Mouse (Mus musculus): Measurements from ENCODE around the gene Klhl29.

Klhl29 gene

GRCm38 (mm10) chr12:5108613-5109012 lies 266.9 kb downstream of the Klhl29 start:
- DNase-seq, result no peak

- no peak for DNase-seq
Observed at GRCm38 (mm10) chr12:5107795-5108194, 267.7 kb downstream of the Klhl29 start.

- peak; percentile 50 to 57 for DNase-seq
Observed at GRCm38 (mm10) chr12:5104422-5105052, 270.9 kb downstream of the Klhl29 start.

- peak; percentile 36 to 62 for DNase-seq
Observed at GRCm38 (mm10) chr12:5101411-5102024, 274.0 kb downstream of the Klhl29 start.

- no peak for DNase-seq
Observed at GRCm38 (mm10) chr12:5099572-5099971, 275.9 kb downstream of the Klhl29 start.

- no peak for DNase-seq
Observed at GRCm38 (mm10) chr12:5088639-5089038, 286.8 kb downstream of the Klhl29 start.

- DNase-seq, result peak; percentile 67 to 78
Observed at GRCm38 (mm10) chr12:5087787-5088519, 287.5 kb downstream of the Klhl29 start.

GRCm38 (mm10) chr12:5084714-5085113 lies 290.8 kb downstream of the Klhl29 start:
- no peak for DNase-seq

- DNase-seq, result no peak
Observed at GRCm38 (mm10) chr12:5081480-5081879, 294.0 kb downstream of the Klhl29 start.

- no peak for DNase-seq
Observed at GRCm38 (mm10) chr12:5073191-5073590, 302.3 kb downstream of the Klhl29 start.

GRCm38 (mm10) chr12:5070131-5070530 lies 305.4 kb downstream of the Klhl29 start:
- DNase-seq, result no peak

GRCm38 (mm10) chr12:5067590-5067989 lies 307.9 kb downstream of the Klhl29 start:
- no peak for DNase-seq

- no peak for DNase-seq
Observed at GRCm38 (mm10) chr12:5048104-5048503, 327.4 kb downstream of the Klhl29 start.

GRCm38 (mm10) chr12:5044141-5044540 lies 331.3 kb downstream of the Klhl29 start:
- DNase-seq, result no peak

GRCm38 (mm10) chr12:5038008-5038407 lies 337.5 kb downstream of the Klhl29 start:
- no peak for DNase-seq

- no peak for DNase-seq
Observed at GRCm38 (mm10) chr12:5029035-5029434, 346.4 kb downstream of the Klhl29 start.

Measured in cerebellum, postnatal 25 days (tissue).